Mouse (Mus musculus) forebrain, postnatal 0 days (tissue): ENCODE measurements at regions not wholly inside any gene's neighbourhood (a gene's known extent, or its start where the extent isn't known, plus 50 kb on each side); places are given as distances from the start of the nearest gene placed in this dataset.

Experiments used
- ATAC-seq: fragments of 200-750 bp; cut with Nextera tagmentation; 2 replicates; pipeline ENCODE4 v1.8.0; 2017; ENCODE audit warnings: mild to moderate bottlenecking, moderate library complexity
- DNase-seq: peaks from one replicate; pipeline ENCODE4 v3.0.0-alpha.2; 2015
- H3K27ac ChIP-seq: fragments of 300-500 bp; sonication (generic); 2 replicates; pipeline ENCODE4 v1.5.1; 2014; ENCODE audit warnings: low read depth, mild to moderate bottlenecking, antibody characterized with exemption, low read length, moderate library complexity, mixed read lengths
- H3K27me3 ChIP-seq: fragments of 300-500 bp; sonication (generic); 2 replicates; pipeline ENCODE4 v1.6.1; 2014; ENCODE audit warnings: mild to moderate bottlenecking, low read length, mixed read lengths; ENCODE audit not compliant: insufficient read depth
- H3K36me3 ChIP-seq: fragments of 300-500 bp; sonication (generic); 2 replicates; pipeline ENCODE4 v1.6.1; 2014; ENCODE audit warnings: mild to moderate bottlenecking, moderate library complexity; ENCODE audit not compliant: insufficient read depth
- H3K4me1 ChIP-seq: fragments of 300-500 bp; sonication (generic); 2 replicates; pipeline ENCODE4 v1.6.1; 2014; ENCODE audit warnings: antibody characterized with exemption; ENCODE audit not compliant: insufficient read depth
- H3K4me2 ChIP-seq: fragments of 300-500 bp; sonication (generic); 2 replicates; pipeline ENCODE4 v1.6.1; 2014; ENCODE audit warnings: low read depth, mild to moderate bottlenecking, moderate library complexity
- H3K4me3 ChIP-seq: fragments of 300-500 bp; sonication (generic); 2 replicates; pipeline ENCODE4 v1.5.1; 2014; ENCODE audit warnings: low read depth, low read length, mixed read lengths
- H3K9ac ChIP-seq: fragments of 300-500 bp; sonication (generic); 2 replicates; pipeline ENCODE4 v1.6.1; 2014; ENCODE audit warnings: mild to moderate bottlenecking
- H3K9me3 ChIP-seq: fragments of 300-500 bp; sonication (generic); 2 replicates; pipeline ENCODE4 v1.6.1; 2016; ENCODE audit warnings: low read length
- CTCF ChIP-seq: sonication (generic); IDR thresholded peaks from 2 replicates; pipeline ENCODE4 v1.5.1; 2016; ENCODE audit warnings: antibody characterized with exemption, control low read depth, low read depth
- WGBS: fragments of 180-500 bp; shearing (Covaris S2); extraction: QIAGEN DNeasy Blood & Tissue Kit; methylation state at CpG from one replicate; pipeline ENCODE4 v1.1.7; 2014; 5-methylcytosine and 5-hydroxymethylcytosine counted together

DNA sequence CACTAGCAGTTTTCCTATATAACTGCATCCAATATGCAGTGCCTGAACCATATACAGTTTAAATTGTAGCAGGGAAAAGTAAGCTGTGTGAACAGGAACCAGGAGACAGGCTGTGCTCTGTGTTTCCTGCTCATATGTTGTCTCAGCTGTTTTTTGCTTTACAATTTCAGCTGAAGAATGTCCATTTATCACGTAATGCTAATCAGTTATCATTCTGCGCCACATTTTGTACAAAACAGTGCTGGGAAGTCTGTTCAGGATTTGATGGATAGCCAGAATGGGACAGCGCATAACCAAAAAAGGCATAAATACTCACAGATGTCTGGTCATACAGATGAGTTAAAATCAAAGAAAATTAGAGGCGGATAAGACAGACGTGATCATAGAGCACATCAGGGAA is 360.9 kb upstream of the Adgrl3 start:
- DNase-seq = peak; percentile 33
- TF ChIP-seq CTCF = no peak

DNA sequence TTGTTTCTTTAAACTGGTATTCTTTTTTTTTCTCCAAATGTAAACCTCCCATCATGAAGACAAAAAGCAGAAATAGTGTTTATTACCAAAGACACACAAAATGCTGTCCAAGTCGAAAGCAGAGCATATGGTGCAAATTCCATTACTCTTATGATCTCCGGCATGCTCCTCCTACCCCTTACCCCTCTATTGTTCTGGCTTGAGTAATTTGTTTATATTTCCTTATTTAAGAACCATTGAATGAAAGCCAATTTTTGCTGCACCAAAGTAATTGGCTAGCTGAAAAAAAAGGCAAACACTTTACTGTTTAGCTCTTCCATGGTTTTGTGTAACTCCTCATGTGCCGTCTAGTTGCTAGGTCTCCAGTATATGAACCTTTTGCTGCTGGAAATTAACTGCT is 360.4 kb upstream of the Adgrl3 start:
- DNase-seq (peak; percentile 11), ATAC-seq (no peak)
- H3K4me2 ChIP-seq = no peak overlapping the region
- TF ChIP-seq CTCF = no peak
- 26% methylated on average over 3 of the region's 3 CpGs for WGBS
- no peaks in the 10 kb centered on the region for H3K4me1 ChIP-seq
- H3K9ac ChIP-seq = no peak overlapping the region
- no peaks in the 10 kb centered on the region for H3K36me3 ChIP-seq
- no peak overlapping the region for H3K4me3 ChIP-seq
- no peaks in the 10 kb centered on the region for H3K9me3 ChIP-seq
- H3K27ac ChIP-seq = no peak overlapping the region
- H3K27me3 ChIP-seq = no peaks in the 10 kb centered on the region

More for the DNA sequence above, 360.9 kb upstream of the Adgrl3 start:
- H3K4me3 ChIP-seq = no peak overlapping the region
- no peak overlapping the region for H3K4me2 ChIP-seq
- no peaks in the 10 kb centered on the region for H3K27me3 ChIP-seq
- no peaks in the 10 kb centered on the region for H3K36me3 ChIP-seq
- no peak overlapping the region for H3K27ac ChIP-seq
- ATAC-seq = peak; percentile 79
- 37% methylated on average over 5 of the region's 5 CpGs for WGBS
- no peaks in the 10 kb centered on the region for H3K4me1 ChIP-seq
- no peak overlapping the region for H3K9ac ChIP-seq
- no peaks in the 10 kb centered on the region for H3K9me3 ChIP-seq

DNA sequence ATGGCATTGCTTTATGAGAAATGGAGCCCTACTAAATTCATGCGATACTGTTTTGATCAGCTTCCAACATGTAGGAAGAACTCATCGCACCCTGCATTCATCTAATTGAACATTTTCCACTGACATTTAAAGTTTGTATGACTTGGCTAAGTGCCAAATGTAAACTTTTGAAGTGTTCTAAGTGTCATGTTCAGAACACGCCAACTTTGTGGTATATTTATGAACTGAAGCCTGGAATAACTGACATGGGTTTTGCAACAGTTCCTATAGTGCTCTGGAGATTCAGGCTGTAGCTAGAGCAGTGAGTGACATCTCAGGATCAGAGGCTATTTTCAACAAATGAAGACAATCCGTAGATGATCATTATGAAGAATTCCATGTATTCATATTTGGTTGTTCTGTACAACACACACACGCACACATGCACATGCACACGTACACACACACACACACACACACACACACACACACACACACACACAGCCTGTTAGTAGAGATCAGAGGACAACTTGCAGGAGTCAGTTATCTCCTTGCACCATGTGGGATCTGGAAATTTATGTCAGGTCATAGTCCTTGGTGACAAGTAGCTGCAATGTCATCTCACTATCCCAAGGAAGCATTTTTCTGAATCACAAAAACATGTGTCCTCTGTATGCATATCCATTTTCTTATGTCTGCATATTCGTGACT is 349.5 kb upstream of the Adgrl3 start:
- Histone ChIP-seq H3K4me2 (no peak overlapping the region), H3K9me3 (no peaks in the 10 kb centered on the region), H3K27me3 (no peaks in the 10 kb centered on the region), H3K9ac (no peak overlapping the region), H3K36me3 (no peaks in the 10 kb centered on the region), H3K27ac (no peak overlapping the region), H3K4me3 (no peak overlapping the region), H3K4me1 (no peaks in the 10 kb centered on the region)
- DNase-seq = no peak
- ATAC-seq = no peak
- no peak for TF ChIP-seq CTCF
- 82% methylated on average over 7 of the region's 7 CpGs for WGBS

DNA sequence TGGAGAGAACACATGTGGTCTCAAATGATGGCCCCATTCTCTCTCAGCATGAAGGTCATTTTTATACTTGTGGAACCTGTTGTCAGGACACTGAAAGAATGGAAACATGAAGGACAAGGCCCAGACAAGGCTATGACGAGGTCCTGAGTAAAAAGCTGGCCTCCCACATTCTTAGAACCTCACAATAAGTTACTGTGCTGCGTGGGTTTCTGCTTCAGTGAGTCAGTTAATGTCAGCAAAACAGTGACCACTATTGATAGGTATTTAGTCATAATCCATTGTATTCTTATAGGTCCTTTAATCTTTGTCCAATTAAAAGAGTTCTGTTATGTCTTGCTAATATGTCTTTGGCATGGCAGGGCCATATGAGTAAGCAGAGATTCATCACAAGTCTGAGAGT is 336.5 kb upstream of the Adgrl3 start:
- no peak overlapping the region for H3K9ac ChIP-seq
- ATAC-seq (no peak), DNase-seq (no peak)
- H3K27me3 ChIP-seq = no peaks in the 10 kb centered on the region
- WGBS = 31% methylated on average over 2 of the region's 2 CpGs
- TF ChIP-seq CTCF = no peak
- no peak overlapping the region for H3K27ac ChIP-seq
- H3K4me3 ChIP-seq = no peak overlapping the region
- H3K9me3 ChIP-seq = no peaks in the 10 kb centered on the region
- H3K36me3 ChIP-seq = no peaks in the 10 kb centered on the region
- H3K4me1 ChIP-seq = no peaks in the 10 kb centered on the region
- no peak overlapping the region for H3K4me2 ChIP-seq

DNA sequence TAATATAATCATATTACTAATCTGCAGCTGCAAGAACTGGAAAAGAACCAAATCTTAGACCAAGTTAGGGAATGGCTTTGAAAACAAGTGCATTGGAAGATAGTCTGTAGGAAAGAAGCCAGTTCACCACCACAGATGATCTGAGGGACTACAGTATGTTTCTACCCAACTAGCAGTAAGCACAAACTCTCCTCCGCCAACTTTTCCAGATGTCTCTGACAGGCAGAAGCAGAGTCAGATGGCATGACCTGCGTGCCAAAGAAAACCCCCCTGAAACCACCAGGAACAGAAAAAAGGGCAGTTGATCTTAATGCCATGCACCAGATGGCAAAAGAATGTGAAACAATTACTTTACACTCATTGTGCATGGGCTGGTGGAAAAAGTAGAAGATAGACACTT is 319.1 kb upstream of the Adgrl3 start:
- no peak overlapping the region for H3K4me2 ChIP-seq
- no peaks in the 10 kb centered on the region for H3K27me3 ChIP-seq
- no peaks in the 10 kb centered on the region for H3K9me3 ChIP-seq
- H3K4me3 ChIP-seq = no peak overlapping the region
- peak; percentile 79 for ATAC-seq
- TF ChIP-seq CTCF = no peak
- H3K27ac ChIP-seq = no peak overlapping the region
- H3K36me3 ChIP-seq = no peaks in the 10 kb centered on the region
- H3K9ac ChIP-seq = no peak overlapping the region
- no peaks in the 10 kb centered on the region for H3K4me1 ChIP-seq
- 75% methylated on average over 2 of the region's 2 CpGs for WGBS
- peak; percentile 50 for DNase-seq

DNA sequence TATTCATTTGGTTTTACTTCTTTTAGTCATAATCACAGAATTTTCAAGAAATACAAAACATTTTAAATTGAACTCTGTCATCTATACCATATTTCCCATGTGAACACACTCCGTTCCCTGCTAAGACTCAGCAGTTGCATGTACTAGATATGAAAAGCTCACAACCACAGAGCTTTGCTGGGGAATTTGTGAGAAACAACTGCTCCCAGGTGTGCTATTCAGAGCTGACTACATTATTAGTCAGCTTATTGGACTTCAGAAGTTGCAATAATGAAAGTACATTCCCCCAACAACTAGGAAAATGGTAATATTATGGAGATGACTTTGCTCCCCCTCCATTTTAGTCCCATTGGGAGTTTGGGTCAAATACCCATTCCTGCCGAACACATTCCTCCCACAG is 315.2 kb upstream of the Adgrl3 start:
- no peak for DNase-seq
- no peak overlapping the region for H3K27ac ChIP-seq
- WGBS = 70% methylated on average over 2 of the region's 2 CpGs
- H3K9ac ChIP-seq = no peak overlapping the region
- no peak overlapping the region for H3K4me3 ChIP-seq
- H3K27me3 ChIP-seq = no peaks in the 10 kb centered on the region
- H3K4me1 ChIP-seq = no peaks in the 10 kb centered on the region
- no peaks in the 10 kb centered on the region for H3K9me3 ChIP-seq
- no peaks in the 10 kb centered on the region for H3K36me3 ChIP-seq
- no peak overlapping the region for H3K4me2 ChIP-seq
- TF ChIP-seq CTCF = no peak
- no peak for ATAC-seq

DNA sequence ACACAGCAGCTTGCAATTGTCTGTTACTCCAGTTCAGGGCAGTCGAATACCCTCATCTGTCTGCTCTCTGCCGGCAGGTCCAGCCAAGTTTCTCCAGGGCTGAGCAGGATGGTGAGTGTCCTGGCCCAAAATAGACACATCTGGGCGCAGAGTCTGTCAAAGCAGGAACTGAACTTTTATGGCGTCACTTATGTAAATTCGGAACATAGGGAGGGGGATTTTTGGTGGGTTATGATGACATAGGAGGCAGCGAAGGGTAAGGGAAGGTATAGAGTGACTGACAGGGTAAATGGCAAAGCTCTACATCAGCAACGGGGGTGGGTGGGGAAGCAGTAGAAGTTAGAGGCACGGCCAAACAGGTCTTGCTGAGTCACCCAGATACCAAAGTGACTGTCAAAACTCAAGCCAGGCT is 313.3 kb upstream of the Adgrl3 start:
- Histone ChIP-seq H3K9me3 (no peaks in the 10 kb centered on the region), H3K27ac (no peak overlapping the region), H3K27me3 (no peaks in the 10 kb centered on the region), H3K9ac (no peak overlapping the region), H3K36me3 (no peaks in the 10 kb centered on the region), H3K4me3 (no peak overlapping the region), H3K4me1 (no peaks in the 10 kb centered on the region), H3K4me2 (no peak overlapping the region)
- TF ChIP-seq CTCF = no peak
- DNase-seq = no peak
- no peak for ATAC-seq
- WGBS = 76% methylated on average over 8 of the region's 8 CpGs
